Mouse (Mus musculus): ENCODE data around the gene Trim69. TPM values are rescaled to one million over a fixed set of nuclear protein-coding genes. Genes with fewer than 3 reads are reported as not detected.

The Trim69 gene
- total RNA-seq (2012; rRNA removed) (not detected in 2 replicates), polyA plus RNA-seq (2012; ENCODE audit: insufficient read depth in 1 of 2, insufficient read length in 2 of 2, low read depth in 1 of 2, low replicate concordance in 2 of 2, missing spikeins in 1 of 2) (under 1 TPM in 1 of 2 experiments, not detected in 1; 0.04 TPM)

- no peaks in the 10 kb centered on the region for H3K9me3 ChIP-seq (replicated peaks; ENCODE audit: insufficient read depth, low read length)
- peak; percentile 79 for DNase-seq (ENCODE audit: low read depth, low spot score)
- no peaks in the 10 kb centered on the region for H3K79me2 ChIP-seq (ENCODE audit: control insufficient read depth, insufficient read depth, low read length, poor library complexity)
- no peak within 1 kb of the TSS for H3K27ac ChIP-seq (ENCODE audit: control insufficient read depth, low read depth, low read length)
- peaks cover 0 to under 1% of the 10 kb centered on the region in 2 experiments; a peak in 2 of 4 replicates for H3K36me3 ChIP-seq (ENCODE audit: control insufficient read depth in 1 of 2, insufficient read depth in 2 of 2, low read length in 2 of 2)
- no peak within 1 kb of the TSS for H3K4me3 ChIP-seq (ENCODE audit: control insufficient read depth in 1 of 2, insufficient read depth in 1 of 2, low read depth in 2 of 2, low read length in 2 of 2)
- no peaks in the 10 kb centered on the region for H3K4me1 ChIP-seq (ENCODE audit: control insufficient read depth in 1 of 2, insufficient read depth in 2 of 2, low read length in 2 of 2)
- H3K9ac ChIP-seq (ENCODE audit: control insufficient read depth, low read depth, low read length, poor library complexity, severe bottlenecking) = no peak within 1 kb of the TSS
- H3K27me3 ChIP-seq (ENCODE audit: control insufficient read depth in 1 of 2, insufficient read depth in 2 of 2, low read length in 2 of 2) = no peaks in the 10 kb centered on the region
- TF ChIP-seq ZNF384 (IDR thresholded peaks at IDR 0.05; ENCODE audit: low read depth, low read length) = peak; percentile 25; the same call in 1 of the 2 replicates
- 0 out of 2 replicates have a peak, but pooled peaks have one; percentile 11 for TF ChIP-seq RCOR1 (IDR thresholded peaks at IDR 0.05; ENCODE audit: low read depth, low read length)
- no peak for TF ChIP-seq NRF1 (IDR thresholded peaks at IDR 0.05; ENCODE audit: insufficient read depth, low read depth, low read length, poor library complexity, severe bottlenecking)
- TF ChIP-seq MXI1 (IDR thresholded peaks at IDR 0.05; ENCODE audit: low read depth, low read length) = no peak
- TF ChIP-seq TCF12 (IDR thresholded peaks at IDR 0.05; ENCODE audit: low read depth, low read length) = no peak
- TF ChIP-seq ZMIZ1 (IDR thresholded peaks at IDR 0.05; ENCODE audit: low read depth, low read length) = no peak
- TF ChIP-seq POLR2AphosphoS5 (IDR thresholded peaks at IDR 0.05; ENCODE audit: borderline replicate concordance, low read depth, low read length) = no peak
- no peak for TF ChIP-seq EP300 (IDR thresholded peaks at IDR 0.05; ENCODE audit: low read depth in 1 of 2, low read length in 2 of 2)
- no peak for TF ChIP-seq ELF1 (IDR thresholded peaks at IDR 0.05; ENCODE audit: low read depth, low read length)
- TF ChIP-seq MAX (IDR thresholded peaks at IDR 0.05; ENCODE audit: low read length) = no peak
- TF ChIP-seq USF2 (IDR thresholded peaks at IDR 0.05; ENCODE audit: borderline replicate concordance in 1 of 2, insufficient read depth in 1 of 2, low read depth in 1 of 2, low read length in 2 of 2) = no peak
- TF ChIP-seq MYC (IDR thresholded peaks at IDR 0.05; ENCODE audit: low read depth, low read length) = no peak
- no peak for TF ChIP-seq MAFK (IDR thresholded peaks at IDR 0.05; ENCODE audit: borderline replicate concordance, low read depth, low read length)
- TF ChIP-seq JUND (IDR thresholded peaks at IDR 0.05; ENCODE audit: low read depth, low read length) = no peak
- no peak for TF ChIP-seq KAT2A (conservative IDR thresholded peaks at IDR 0.05; ENCODE audit: low read depth, low read length)
- no peak for TF ChIP-seq UBTF (IDR thresholded peaks at IDR 0.05; ENCODE audit: borderline replicate concordance, insufficient read depth, low read depth, low read length)
- TF ChIP-seq HCFC1 (IDR thresholded peaks at IDR 0.05; ENCODE audit: low read depth, low read length) = no peak
- peak; percentile 96 for TF ChIP-seq ZC3H11A (IDR thresholded peaks at IDR 0.05; ENCODE audit: low read depth, low read length)
- no peak for TF ChIP-seq MEF2A (IDR thresholded peaks at IDR 0.05; ENCODE audit: extremely low read depth, insufficient replicate concordance, low read depth, low read length, poor library complexity, severe bottlenecking)
- no peak for TF ChIP-seq POLR2A (IDR thresholded peaks at IDR 0.05; ENCODE audit: control insufficient read depth in 1 of 2, insufficient read depth in 1 of 2, low read depth in 1 of 2, low read length in 2 of 2, poor library complexity in 1 of 2)
- TF ChIP-seq BHLHE40 (IDR thresholded peaks at IDR 0.05; ENCODE audit: borderline replicate concordance, low read depth, low read length) = 0 out of 2 replicates have a peak, but pooled peaks have one; percentile 37
- TF ChIP-seq POLR2AphosphoS2 (IDR thresholded peaks at IDR 0.05; ENCODE audit: low read length) = no peak
- TF ChIP-seq TAL1 (IDR thresholded peaks at IDR 0.05; ENCODE audit: low read length) = no peak
- peak; percentile 100 for TF ChIP-seq SMC3 (IDR thresholded peaks at IDR 0.05; ENCODE audit: low read depth, low read length)
- no peak for TF ChIP-seq E2F4 (IDR thresholded peaks at IDR 0.05; ENCODE audit: borderline replicate concordance, low read depth, low read length)
- no peak for TF ChIP-seq GABPA (IDR thresholded peaks at IDR 0.05; ENCODE audit: low read depth, low read length)
- TF ChIP-seq MAZ (IDR thresholded peaks at IDR 0.05; ENCODE audit: low read depth, low read length) = 0 out of 2 replicates have a peak, but pooled peaks have one; percentile 43
- no peak for TF ChIP-seq USF1 (IDR thresholded peaks at IDR 0.05; ENCODE audit: low read depth, low read length)
- peak; percentile 73 to 98 (median 92) for TF ChIP-seq CTCF (IDR thresholded peaks at IDR 0.05 in 2 of 3, conservative IDR thresholded peaks at IDR 0.05 in 1 of 3; ENCODE audit: control insufficient read depth in 1 of 3, insufficient read depth in 1 of 3, low read depth in 2 of 3, low read length in 3 of 3, poor library complexity in 1 of 3, severe bottlenecking in 1 of 3)
- TF ChIP-seq ZKSCAN1 (IDR thresholded peaks at IDR 0.05; ENCODE audit: low read depth, low read length) = no peak
- TF ChIP-seq ETS1 (IDR thresholded peaks at IDR 0.05; ENCODE audit: low read depth, low read length) = no peak
- no peak for TF ChIP-seq GATA1 (IDR thresholded peaks at IDR 0.05; ENCODE audit: low read depth, low read length)
- TF ChIP-seq NELFE (IDR thresholded peaks at IDR 0.05; ENCODE audit: low read depth, low read length) = no peak
- no peak for TF ChIP-seq MYB (IDR thresholded peaks at IDR 0.05; ENCODE audit: low read depth, low read length)
- TF ChIP-seq RAD21 (IDR thresholded peaks at IDR 0.05; ENCODE audit: low read depth, low read length) = peak; percentile 94
- TF ChIP-seq TBP (IDR thresholded peaks at IDR 0.05; ENCODE audit: low read depth, low read length) = no peak
- TF ChIP-seq CHD1 (IDR thresholded peaks at IDR 0.05; ENCODE audit: low read depth, low read length) = no peak
Observed at GRCm38 (mm10) chr2:122160680-122161079, at the start of gene Trim69. TSS of gene Trim69 (plus strand) at chr2:122160700.
